Mouse (Mus musculus): ENCODE results near the gene Arhgef6. TPM values are rescaled to one million over a fixed set of nuclear protein-coding genes. Genes with fewer than 3 reads are reported as not detected.

Gene Arhgef6
- polyA plus RNA-seq, 1 experiment from 2014 or later = 4.3 TPM

- Histone ChIP-seq H3K4me1 (no peaks in the 10 kb centered on the region), H3K27ac (no peak overlapping the region), H3K36me3 (no peaks in the 10 kb centered on the region), H3K9me3 (no peaks in the 10 kb centered on the region), H3K4me3 (replicated peaks) (no peak overlapping the region), H3K9ac (no peak overlapping the region), H3K27me3 (replicated peaks) (no peaks in the 10 kb centered on the region), H3K4me2 (no peak overlapping the region)
- no peak for ATAC-seq (ENCODE audit: insufficient read depth, low FRiP score, low read depth)
- 76% methylated on average over 3 of the region's 3 CpGs for WGBS
Observed at GRCm38 (mm10) chrX:57221881-57222280, 116.6 kb downstream of the Arhgef6 start.

DNA sequence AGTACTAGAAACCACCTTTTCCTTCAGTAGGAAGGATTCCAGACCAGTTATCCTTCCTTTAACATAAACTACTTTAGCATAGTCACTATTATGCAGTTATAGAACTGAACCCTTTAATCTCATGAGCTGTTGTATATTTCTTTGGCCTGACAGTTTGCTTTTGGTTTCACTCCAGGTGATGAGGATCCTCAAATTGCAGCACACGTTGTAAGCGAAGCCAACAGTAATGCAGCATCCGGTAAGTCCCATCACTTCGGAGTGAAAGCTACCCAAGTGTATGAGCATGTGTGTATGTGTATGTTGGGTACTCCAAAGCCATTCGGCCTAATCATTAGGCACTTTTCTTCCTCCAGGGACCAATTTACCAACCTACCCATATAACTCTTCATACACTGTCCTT, 119.0 kb downstream of the Arhgef6 start:
- 79% methylated on average over 5 of the region's 5 CpGs for WGBS
- Histone ChIP-seq H3K4me1 (no peaks in the 10 kb centered on the region), H3K4me2 (no peak overlapping the region), H3K9ac (no peak overlapping the region), H3K27ac (no peak overlapping the region), H3K36me3 (no peaks in the 10 kb centered on the region), H3K27me3 (replicated peaks) (no peaks in the 10 kb centered on the region), H3K4me3 (replicated peaks) (no peak overlapping the region), H3K9me3 (no peaks in the 10 kb centered on the region)
- no peak for ATAC-seq (ENCODE audit: insufficient read depth, low FRiP score, low read depth)

DNA sequence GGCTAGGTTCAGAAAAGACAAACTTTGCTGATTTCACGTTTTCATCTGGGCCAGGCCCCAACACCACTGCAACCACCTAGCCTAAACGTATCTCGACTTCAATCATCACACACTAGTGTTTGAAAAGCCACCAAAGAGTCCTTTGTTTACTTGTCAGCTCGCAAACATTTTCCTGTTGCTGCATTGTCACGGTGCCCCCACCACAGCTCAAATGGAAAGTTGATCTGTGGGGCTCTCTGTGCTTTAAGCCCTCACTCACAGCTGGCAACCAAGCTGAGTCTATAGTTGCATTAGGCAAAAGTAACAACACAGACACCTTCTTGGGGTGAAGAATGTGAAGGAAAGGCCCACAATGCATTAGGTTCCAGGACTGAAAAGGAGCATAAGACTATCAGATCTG, 122.3 kb downstream of the Arhgef6 start:
- Histone ChIP-seq H3K27ac (no peak overlapping the region), H3K4me3 (replicated peaks) (no peak overlapping the region), H3K9ac (no peak overlapping the region), H3K9me3 (no peaks in the 10 kb centered on the region), H3K27me3 (replicated peaks) (no peaks in the 10 kb centered on the region), H3K36me3 (no peaks in the 10 kb centered on the region), H3K4me1 (no peaks in the 10 kb centered on the region), H3K4me2 (no peak overlapping the region)
- no peak for ATAC-seq (ENCODE audit: insufficient read depth, low FRiP score, low read depth)
- WGBS = 52% methylated on average over 5 of the region's 5 CpGs

- Histone ChIP-seq H3K27me3 (replicated peaks) (no peaks in the 10 kb centered on the region), H3K4me3 (replicated peaks) (no peak overlapping the region), H3K27ac (no peak overlapping the region), H3K36me3 (no peaks in the 10 kb centered on the region), H3K4me2 (no peak overlapping the region), H3K4me1 (no peaks in the 10 kb centered on the region), H3K9ac (no peak overlapping the region), H3K9me3 (no peaks in the 10 kb centered on the region)
- no peak for ATAC-seq (ENCODE audit: insufficient read depth, low FRiP score, low read depth)
- 84% methylated on average over 4 of the region's 4 CpGs for WGBS
Observed at GRCm38 (mm10) chrX:57215495-57215894, 123.0 kb downstream of the Arhgef6 start.

GRCm38 (mm10) chrX:57212862-57213261, 125.7 kb downstream of the Arhgef6 start:
- H3K4me2 ChIP-seq = no peak overlapping the region
- WGBS = 82% methylated on average over 3 of the region's 3 CpGs

GRCm38 (mm10) chrX:57211876-57212275, 126.7 kb downstream of the Arhgef6 start, which contains the start of gene Cd40lg:
TSS of gene Cd40lg (plus strand) at chrX:57212143.
- no peak within 1 kb of the TSS for H3K4me3 ChIP-seq (replicated peaks)
- no peak within 1 kb of the TSS for H3K4me2 ChIP-seq
- H3K27ac ChIP-seq = no peak within 1 kb of the TSS
- H3K9ac ChIP-seq = no peak within 1 kb of the TSS
- H3K9me3 ChIP-seq = no peaks in the 10 kb centered on the region
- 78% methylated on average over 9 of the region's 9 CpGs for WGBS
- no peaks in the 10 kb centered on the region for H3K4me1 ChIP-seq
- no peaks in the 10 kb centered on the region for H3K27me3 ChIP-seq (replicated peaks)
- ATAC-seq (ENCODE audit: insufficient read depth, low FRiP score, low read depth) = no peak
- H3K36me3 ChIP-seq = no peaks in the 10 kb centered on the region

More at GRCm38 (mm10) chrX:57212862-57213261, 125.7 kb downstream of the Arhgef6 start:
- no peaks in the 10 kb centered on the region for H3K4me1 ChIP-seq
- no peak overlapping the region for H3K27ac ChIP-seq
- no peak for ATAC-seq (ENCODE audit: insufficient read depth, low FRiP score, low read depth)
- no peaks in the 10 kb centered on the region for H3K27me3 ChIP-seq (replicated peaks)
- H3K36me3 ChIP-seq = no peaks in the 10 kb centered on the region
- no peaks in the 10 kb centered on the region for H3K9me3 ChIP-seq
- no peak overlapping the region for H3K9ac ChIP-seq
- H3K4me3 ChIP-seq (replicated peaks) = no peak overlapping the region

GRCm38 (mm10) chrX:57210591-57210990, 127.9 kb downstream of the Arhgef6 start:
- Histone ChIP-seq H3K4me2 (no peak overlapping the region), H3K4me1 (no peaks in the 10 kb centered on the region), H3K9ac (no peak overlapping the region), H3K36me3 (no peaks in the 10 kb centered on the region), H3K27me3 (replicated peaks) (no peaks in the 10 kb centered on the region), H3K9me3 (no peaks in the 10 kb centered on the region), H3K27ac (no peak overlapping the region), H3K4me3 (replicated peaks) (no peak overlapping the region)
- 86% methylated on average over 1 of the region's 1 CpGs for WGBS
- no peak for ATAC-seq (ENCODE audit: insufficient read depth, low FRiP score, low read depth)

DNA sequence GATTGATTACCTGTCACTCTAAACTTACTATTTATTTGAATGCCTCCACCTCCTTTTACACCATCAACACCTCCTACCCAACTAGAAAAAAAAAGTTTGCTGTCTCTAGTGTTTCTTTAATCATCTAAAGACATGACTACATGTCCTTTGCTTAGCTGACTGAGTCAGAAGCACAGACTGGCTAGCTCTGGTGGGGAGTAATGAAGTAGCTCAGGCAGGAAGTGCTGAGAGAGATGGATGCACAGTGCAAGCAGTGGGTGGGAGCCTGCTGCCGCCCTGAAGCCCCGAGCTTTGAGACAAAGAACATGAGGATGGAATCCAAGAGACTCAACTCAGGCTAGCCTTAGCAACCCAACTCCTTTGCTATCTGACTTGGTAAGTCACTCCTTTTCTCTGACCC, 138.1 kb downstream of the Arhgef6 start:
- Histone ChIP-seq H3K9me3 (no peaks in the 10 kb centered on the region), H3K4me2 (no peak overlapping the region), H3K9ac (no peak overlapping the region), H3K36me3 (no peaks in the 10 kb centered on the region), H3K4me3 (replicated peaks) (no peak overlapping the region), H3K27me3 (replicated peaks) (no peaks in the 10 kb centered on the region), H3K27ac (no peak overlapping the region), H3K4me1 (no peaks in the 10 kb centered on the region)
- no peak for ATAC-seq (ENCODE audit: insufficient read depth, low FRiP score, low read depth)
- 64% methylated on average over 2 of the region's 2 CpGs for WGBS

GRCm38 (mm10) chrX:57198036-57198435, 140.5 kb downstream of the Arhgef6 start:
- 47% methylated on average over 2 of the region's 2 CpGs for WGBS
- Histone ChIP-seq H3K36me3 (no peaks in the 10 kb centered on the region), H3K4me3 (replicated peaks) (no peak overlapping the region), H3K4me1 (no peaks in the 10 kb centered on the region), H3K4me2 (no peak overlapping the region), H3K27ac (no peak overlapping the region), H3K27me3 (replicated peaks) (no peaks in the 10 kb centered on the region), H3K9me3 (no peaks in the 10 kb centered on the region), H3K9ac (no peak overlapping the region)
- no peak for ATAC-seq (ENCODE audit: insufficient read depth, low FRiP score, low read depth)

- H3K4me1 ChIP-seq = no peaks in the 10 kb centered on the region
- no peaks in the 10 kb centered on the region for H3K27me3 ChIP-seq (replicated peaks)
- H3K4me3 ChIP-seq (replicated peaks) = no peak overlapping the region
- H3K9me3 ChIP-seq = no peaks in the 10 kb centered on the region
- 80% methylated on average over 9 of the region's 9 CpGs for WGBS
- H3K4me2 ChIP-seq = no peak overlapping the region
- H3K27ac ChIP-seq = no peak overlapping the region
- ATAC-seq (ENCODE audit: insufficient read depth, low FRiP score, low read depth) = no peak
- H3K36me3 ChIP-seq = no peaks in the 10 kb centered on the region
- H3K9ac ChIP-seq = no peak overlapping the region
Observed at GRCm38 (mm10) chrX:57196319-57196718, 142.2 kb downstream of the Arhgef6 start.

DNA sequence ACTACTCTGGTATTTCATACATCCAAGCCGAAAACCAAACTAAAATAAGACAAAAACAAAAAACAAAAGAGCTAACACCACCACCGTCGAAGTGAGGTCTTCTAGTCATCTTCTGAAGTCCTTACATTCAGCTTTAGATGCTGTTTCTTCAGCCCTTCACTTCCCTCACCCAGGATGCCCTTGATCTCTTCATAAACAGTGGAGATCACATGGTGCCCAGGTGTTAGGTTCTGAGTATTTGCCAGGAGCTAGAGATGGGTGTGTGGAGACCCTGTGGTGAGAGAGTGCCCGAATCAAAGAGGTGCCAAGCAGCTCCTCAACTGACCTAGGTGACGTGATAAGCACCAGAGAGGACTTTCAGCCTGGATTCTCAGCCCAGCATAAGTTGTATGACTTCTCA, 149.2 kb downstream of the Arhgef6 start:
- Histone ChIP-seq H3K9me3 (no peaks in the 10 kb centered on the region), H3K4me1 (no peaks in the 10 kb centered on the region), H3K27me3 (replicated peaks) (no peaks in the 10 kb centered on the region), H3K9ac (no peak overlapping the region), H3K4me3 (replicated peaks) (no peak overlapping the region), H3K36me3 (no peaks in the 10 kb centered on the region), H3K27ac (no peak overlapping the region), H3K4me2 (no peak overlapping the region)
- WGBS = 71% methylated on average over 5 of the region's 5 CpGs
- no peak for ATAC-seq (ENCODE audit: insufficient read depth, low FRiP score, low read depth)

DNA sequence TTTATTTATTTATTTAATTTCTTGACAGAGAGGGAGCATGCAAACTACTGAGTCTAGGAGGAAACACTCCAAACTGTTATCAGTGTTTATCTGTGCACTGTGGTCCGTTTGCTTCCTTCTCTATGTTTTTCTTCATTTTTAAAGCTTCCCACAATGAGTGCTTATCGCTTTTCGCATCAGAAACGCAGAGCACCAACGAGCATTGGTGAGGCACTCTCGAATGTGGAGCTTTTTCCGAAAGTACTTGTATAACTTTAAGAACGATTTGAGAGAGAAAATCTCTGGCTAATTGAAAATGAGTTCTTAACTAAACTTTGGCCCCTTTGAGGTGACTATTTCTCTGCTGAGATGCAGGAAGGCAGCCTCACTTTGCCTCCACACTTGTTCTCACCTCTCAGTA, 151.2 kb downstream of the Arhgef6 start:
- no peak for ATAC-seq (ENCODE audit: insufficient read depth, low FRiP score, low read depth)
- Histone ChIP-seq H3K36me3 (no peaks in the 10 kb centered on the region), H3K4me3 (replicated peaks) (no peak overlapping the region), H3K27me3 (replicated peaks) (no peaks in the 10 kb centered on the region), H3K4me1 (no peaks in the 10 kb centered on the region), H3K4me2 (no peak overlapping the region), H3K9ac (no peak overlapping the region), H3K27ac (no peak overlapping the region), H3K9me3 (no peaks in the 10 kb centered on the region)
- 70% methylated on average over 8 of the region's 8 CpGs for WGBS

DNA sequence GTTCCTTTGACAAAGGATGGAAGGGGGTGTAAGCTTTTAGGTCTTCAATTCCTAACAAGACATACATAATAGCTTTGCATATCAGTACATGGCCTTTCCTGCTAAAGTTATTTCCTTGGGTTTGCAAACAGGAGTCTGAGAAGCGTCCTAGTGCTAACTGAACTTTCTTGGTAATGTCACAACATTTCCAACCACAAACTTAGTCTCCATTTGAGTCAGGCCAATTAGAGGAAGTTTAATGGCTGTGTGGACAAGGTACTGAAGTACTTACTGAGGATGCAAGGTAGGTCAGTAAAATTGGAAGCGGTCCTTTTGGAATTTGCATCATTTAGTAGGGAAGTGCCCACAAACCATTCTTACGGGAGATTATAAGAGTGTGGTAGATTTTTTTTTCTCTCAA, 155.2 kb downstream of the Arhgef6 start:
- Histone ChIP-seq H3K27me3 (replicated peaks) (no peaks in the 10 kb centered on the region), H3K9me3 (no peaks in the 10 kb centered on the region), H3K27ac (no peak overlapping the region), H3K9ac (no peak overlapping the region), H3K4me1 (no peaks in the 10 kb centered on the region), H3K4me2 (no peak overlapping the region), H3K36me3 (no peaks in the 10 kb centered on the region), H3K4me3 (replicated peaks) (no peak overlapping the region)
- 87% methylated on average over 3 of the region's 3 CpGs for WGBS
- ATAC-seq (ENCODE audit: insufficient read depth, low FRiP score, low read depth) = no peak

Measured in stomach, embryonic 15.5 days (tissue).